Mouse (Mus musculus) kidney, adult 2 months (tissue): ENCODE data around the gene Rangrf.

Source experiments
- CTCF ChIP-seq: fragments of 200-500 bp; conservative IDR thresholded peaks from 2 replicates; pipeline ENCODE4 v1.5.1; 2011; ENCODE audit warnings: low read depth, mild to moderate bottlenecking, control low read depth, low read length, moderate library complexity, mixed read lengths; ENCODE audit not compliant: insufficient read depth, insufficient read length
- POLR2A ChIP-seq: fragments of 200-500 bp; IDR thresholded peaks from one replicate; pipeline ENCODE4 v1.6.1; 2011; ENCODE audit warnings: low read depth, low read length, control low read depth

- TF ChIP-seq CTCF (no peak), POLR2A (no peak)
Measured at GRCm38 (mm10) chr11:68953903-68954302, 21.1 kb downstream of the Rangrf start.
